Mouse (Mus musculus) G1E (cell line): ENCODE data around the gene Il15.

Experiments
- CTCF ChIP-seq: IDR thresholded peaks from 2 replicates; pipeline ENCODE4 v1.5.1; 2012; ENCODE audit warnings: low read depth, low read length, inconsistent platforms, mixed read lengths
- GATA1 ChIP-seq: IDR thresholded peaks from 2 replicates; pipeline ENCODE4 v1.6.1; 2012; ENCODE audit warnings: borderline replicate concordance, low read length, inconsistent platforms, mixed read lengths
- TAL1 ChIP-seq: conservative IDR thresholded peaks from 2 replicates; pipeline ENCODE4 v1.6.1; 2012; ENCODE audit warnings: low read depth, low read length, inconsistent platforms, mixed read lengths

DNA sequence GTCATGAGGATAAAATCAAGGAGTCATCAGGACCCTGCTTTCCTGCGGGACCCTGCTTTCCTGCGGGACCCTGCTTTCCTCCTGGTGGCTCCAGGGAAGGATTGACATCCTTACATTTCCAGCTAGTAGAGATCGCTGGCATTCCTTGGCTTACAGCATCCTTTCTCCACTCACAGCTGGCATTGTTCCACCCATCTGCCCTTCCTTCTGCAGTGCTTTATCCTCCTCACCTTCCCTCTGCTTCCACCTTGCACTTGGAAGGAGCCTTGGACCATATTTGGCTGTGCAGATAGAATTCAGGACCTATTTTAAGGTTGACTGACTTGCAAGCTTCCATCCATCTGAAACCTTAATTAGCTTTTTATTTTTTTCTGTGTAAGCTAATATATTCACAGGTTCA lies 117.2 kb downstream of the Il15 start:
- TF ChIP-seq GATA1 (no peak), TAL1 (no peak), CTCF (no peak)
